Mouse (Mus musculus) gastrocnemius, postnatal 14 days (tissue): ENCODE data around the gene Lhx8. TPM values are rescaled to one million over a fixed set of nuclear protein-coding genes. Genes with fewer than 3 reads are reported as not detected.

Experiments used
- DNase-seq: peaks from one replicate; pipeline ENCODE4 v3.0.0; 2021; ENCODE audit warnings: mixed read lengths
- intact Hi-C: fragments of 180-260 bp; cut with DNase I; formaldehyde crosslinking; loops from one replicate; pipeline ENCODE4 v1.15.1; 2025; ENCODE audit warnings: low total_unique reads
- long read RNA-seq, 2 experiments: library from polyadenylated mRNA; stranded (forward); transcript quantifications; one replicate each; pipeline ENCODE4 v2.0.0; 2021
- total RNA-seq, 2 experiments: library from RNA; stranded (reverse); gene quantifications; 2 replicates each; pipeline ENCODE4 v1.2.3; 2021

The Lhx8 gene
- under 1 TPM; 0.12 to 0.33 TPM for total RNA-seq
- long read RNA-seq, experiment 1, result 0 reads
- long read RNA-seq, experiment 2, result 0 reads

- no peak for DNase-seq
- intact Hi-C loops, result no loop called here
These were observed at the start of gene Lhx8 for GRCm38 (mm10) chr3:154330181-154331002. Gene Lhx8, minus strand, starts transcription at chr3:154330659.

- intact Hi-C loops, result no loop called here
- DNase-seq, result no peak
These were observed 43.1 kb upstream of the Lhx8 start for GRCm38 (mm10) chr3:154373536-154373935.

GRCm38 (mm10) chr3:154372688-154373087 is 42.2 kb upstream of the Lhx8 start:
- intact Hi-C loops, result no loop called here
- DNase-seq, result no peak

GRCm38 (mm10) chr3:154367327-154367726 is 36.9 kb upstream of the Lhx8 start:
- intact Hi-C loops, result no loop called here
- peak; percentile 25 for DNase-seq

- intact Hi-C loops, result no loop called here
- DNase-seq, result peak; percentile 13
These were observed 34.2 kb upstream of the Lhx8 start for GRCm38 (mm10) chr3:154364604-154365209.

GRCm38 (mm10) chr3:154363507-154363906 is 33.0 kb upstream of the Lhx8 start:
- DNase-seq, result no peak
- intact Hi-C loops, result no loop called here

GRCm38 (mm10) chr3:154359231-154359630 is 28.8 kb upstream of the Lhx8 start:
- no peak for DNase-seq
- intact Hi-C loops, result no loop called here

- intact Hi-C loops, result no loop called here
- DNase-seq, result no peak
These were observed 9.9 kb upstream of the Lhx8 start for GRCm38 (mm10) chr3:154340294-154340914.

GRCm38 (mm10) chr3:154339649-154340260 is 9.3 kb upstream of the Lhx8 start:
- intact Hi-C loops, result no loop called here

GRCm38 (mm10) chr3:154334806-154335205 is 4.3 kb upstream of the Lhx8 start:
- intact Hi-C loops, result no loop called here
- DNase-seq, result no peak

More at GRCm38 (mm10) chr3:154339649-154340260, 9.3 kb upstream of the Lhx8 start:
- no peak for DNase-seq

- intact Hi-C loops, result no loop called here
- DNase-seq, result no peak
These were observed 3.0 kb upstream of the Lhx8 start for GRCm38 (mm10) chr3:154333401-154333999.

- no peak for DNase-seq
- intact Hi-C loops, result no loop called here
These were observed 2.5 kb upstream of the Lhx8 start for GRCm38 (mm10) chr3:154332941-154333340.

- intact Hi-C loops, result no loop called here
- no peak for DNase-seq
These were observed 1.7 kb upstream of the Lhx8 start for GRCm38 (mm10) chr3:154332213-154332530.

- no peak for DNase-seq
- intact Hi-C loops, result no loop called here
These were observed 1.2 kb upstream of the Lhx8 start for GRCm38 (mm10) chr3:154331506-154332212.

GRCm38 (mm10) chr3:154331003-154331340 is 513 bp upstream of the Lhx8 start:
- no peak for DNase-seq
- intact Hi-C loops, result no loop called here

- DNase-seq, result no peak
- intact Hi-C loops, result no loop called here
These were observed 907 bp downstream of the Lhx8 start for GRCm38 (mm10) chr3:154329323-154330180.

GRCm38 (mm10) chr3:154328721-154329322 is 1.6 kb downstream of the Lhx8 start:
- intact Hi-C loops, result no loop called here
- DNase-seq, result no peak
